Mouse (Mus musculus) frontal cortex, postnatal 25 days (tissue): ENCODE results near the gene Fn3k.

ENCODE experiments used
- DNase-seq, 2 experiments: peaks; one replicate each; pipeline ENCODE4 v3.0.0; 2022; ENCODE audit warnings: low spot score in 2 of 2

The Fn3k gene

GRCm38 (mm10) chr11:121434156-121435155 is at the start of gene Fn3k:
TSS of gene Fn3k (plus strand) at chr11:121434913.
- peak; percentile 88 for DNase-seq

DNA sequence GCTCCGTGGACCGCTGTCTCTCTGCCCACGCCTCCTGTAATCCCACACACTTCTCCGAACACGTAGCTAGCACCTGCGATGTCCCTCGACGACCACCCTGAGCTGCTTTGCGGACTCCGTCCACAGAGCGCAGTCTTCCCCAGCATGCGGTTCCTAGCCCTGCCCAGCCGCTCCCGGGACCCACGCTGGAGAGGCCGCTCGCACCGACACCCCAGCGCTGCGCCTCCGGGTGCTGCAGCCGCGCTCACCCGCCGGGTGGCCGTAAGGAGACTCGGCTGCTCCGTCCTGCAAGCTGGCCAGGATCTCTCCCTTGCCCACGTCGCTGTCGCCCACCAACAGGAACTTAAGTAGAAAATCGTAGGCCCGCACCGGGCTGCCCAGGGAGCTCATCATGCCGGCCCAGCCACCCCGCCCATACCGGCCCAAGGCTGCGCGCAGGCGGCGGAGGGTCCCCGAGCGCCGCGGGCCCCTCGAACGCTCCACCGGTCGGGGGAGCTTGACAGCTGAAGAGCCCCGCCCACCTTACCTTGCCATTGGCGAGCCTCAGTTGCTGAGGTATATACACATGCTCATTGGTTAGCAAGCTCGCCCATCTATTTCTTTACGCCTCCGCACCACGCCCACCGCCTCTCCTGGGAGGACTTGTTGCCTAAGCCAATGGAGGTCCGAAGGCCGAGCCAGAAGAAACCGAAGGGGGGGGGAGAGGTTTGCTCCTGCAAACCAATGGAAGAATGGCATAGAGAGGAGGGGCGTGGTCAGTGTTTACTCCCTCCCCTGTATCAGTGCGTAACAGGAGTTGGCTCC is 46.8 kb upstream of the Fn3k start, which contains the start of gene Rab40b:
Rab40b (minus strand) TSS at position 502 of the 804 bp plus-strand sequence.
- peak; percentile 81 to 89 for DNase-seq

DNA sequence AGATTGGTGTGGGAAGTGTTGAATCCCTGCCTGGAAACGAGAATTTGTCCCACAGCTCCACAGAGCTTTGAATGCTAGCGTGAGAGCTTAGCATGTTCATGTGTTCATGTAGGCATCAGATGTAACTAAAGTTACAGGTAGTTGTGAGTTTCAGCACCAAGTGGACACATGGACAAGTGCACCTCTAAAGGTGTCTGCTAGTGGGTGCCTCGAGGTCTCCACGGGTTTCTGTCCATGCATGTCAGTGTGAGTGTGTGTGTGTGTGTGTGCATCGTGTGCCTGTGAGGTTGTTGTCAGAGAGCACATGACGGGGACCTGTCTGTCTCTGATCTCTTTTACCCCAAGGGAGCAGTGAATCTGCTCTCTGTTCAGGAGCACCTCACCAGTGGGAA is 46.2 kb upstream of the Fn3k start:
- DNase-seq, result no peak

GRCm38 (mm10) chr11:121390793-121391192 is 43.9 kb upstream of the Fn3k start:
- DNase-seq, result no peak

- no peak for DNase-seq
These were observed 42.3 kb upstream of the Fn3k start for GRCm38 (mm10) chr11:121392405-121392804.

GRCm38 (mm10) chr11:121407366-121408155 is 27.2 kb upstream of the Fn3k start:
- DNase-seq, result no peak

DNA sequence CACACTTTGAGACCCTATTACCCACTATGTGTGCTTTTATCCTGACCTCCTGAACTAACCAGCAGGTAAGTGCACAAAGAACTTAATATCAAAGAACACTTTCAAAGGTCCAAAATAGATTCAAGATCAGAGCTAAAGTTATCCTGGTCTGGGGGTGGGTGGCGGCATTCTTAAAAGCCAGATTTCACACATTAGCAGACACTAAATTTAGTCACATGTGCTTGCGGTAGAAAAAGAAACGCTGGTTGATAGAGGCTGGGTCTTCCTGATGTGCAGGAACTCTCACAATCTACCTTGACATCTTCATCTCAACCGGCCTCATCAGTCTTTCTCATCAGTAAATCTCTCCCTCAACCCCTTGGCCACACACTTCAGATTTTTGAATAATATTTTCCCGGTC is 20.0 kb upstream of the Fn3k start:
- DNase-seq, result no peak

- DNase-seq, result no peak
These were observed 19.4 kb upstream of the Fn3k start for GRCm38 (mm10) chr11:121415351-121415750.

DNA sequence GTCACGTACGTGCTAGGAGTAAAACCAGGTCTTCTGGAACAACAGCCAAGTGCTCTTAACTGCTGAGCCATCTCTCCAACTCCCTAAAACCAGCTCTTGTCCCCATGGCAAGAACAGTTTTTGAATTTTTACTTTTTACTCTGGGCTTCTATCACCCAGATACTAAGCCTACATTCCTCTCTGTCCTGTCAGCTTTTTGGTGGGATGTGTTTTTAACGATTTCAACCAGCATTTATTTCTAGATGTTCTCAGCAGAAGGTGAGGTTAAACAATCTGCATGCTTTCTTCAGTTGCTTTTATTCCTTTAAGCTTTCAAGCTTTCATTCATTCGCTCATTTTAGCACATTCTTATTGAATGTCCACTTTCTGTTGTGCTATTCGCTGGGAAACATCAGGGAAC is 16.7 kb upstream of the Fn3k start:
- no peak for DNase-seq

DNA sequence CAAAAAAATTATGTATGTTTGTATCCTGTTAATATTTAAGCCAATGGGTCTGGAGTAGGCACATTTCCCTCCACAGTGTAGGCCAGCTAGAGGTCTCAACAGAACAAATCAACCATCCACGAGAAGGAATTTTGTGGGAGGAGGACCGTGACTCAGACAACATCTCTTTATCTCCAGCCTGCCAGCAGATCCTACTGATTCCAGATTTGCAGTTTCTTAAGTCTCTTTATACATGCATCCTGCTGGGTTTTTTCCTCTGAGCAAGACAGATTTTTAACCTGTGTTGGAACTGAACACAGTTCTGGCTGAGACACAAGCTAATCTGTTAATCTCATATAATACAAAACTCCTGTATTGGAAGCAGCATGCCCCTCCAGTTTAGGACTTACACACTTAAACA is 15.8 kb upstream of the Fn3k start:
- no peak for DNase-seq

DNA sequence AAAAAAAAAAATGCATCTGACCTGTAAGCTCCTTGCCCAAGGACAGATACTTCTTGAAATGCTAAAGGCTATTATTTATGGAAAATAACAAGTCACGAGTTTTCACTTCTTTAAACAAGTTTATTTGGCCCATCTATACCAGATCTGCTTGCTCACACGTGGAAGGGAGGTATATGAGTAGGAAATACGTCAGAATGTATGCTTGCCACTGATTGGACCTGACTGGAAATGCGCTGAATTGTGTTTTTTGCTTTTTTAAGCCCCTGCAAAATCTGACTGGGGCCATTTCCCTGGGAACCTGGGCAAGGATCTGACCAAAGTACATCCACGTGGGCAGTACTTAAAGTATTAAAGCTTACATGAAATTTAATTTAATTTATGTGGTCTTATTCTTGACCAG is 14.3 kb upstream of the Fn3k start:
- DNase-seq, result no peak

- DNase-seq, result peak; percentile 97
These were observed 13.7 kb upstream of the Fn3k start, which contains the start of gene Fn3krp for GRCm38 (mm10) chr11:121420830-121421552. TSS of gene Fn3krp (plus strand) at chr11:121421401.

DNA sequence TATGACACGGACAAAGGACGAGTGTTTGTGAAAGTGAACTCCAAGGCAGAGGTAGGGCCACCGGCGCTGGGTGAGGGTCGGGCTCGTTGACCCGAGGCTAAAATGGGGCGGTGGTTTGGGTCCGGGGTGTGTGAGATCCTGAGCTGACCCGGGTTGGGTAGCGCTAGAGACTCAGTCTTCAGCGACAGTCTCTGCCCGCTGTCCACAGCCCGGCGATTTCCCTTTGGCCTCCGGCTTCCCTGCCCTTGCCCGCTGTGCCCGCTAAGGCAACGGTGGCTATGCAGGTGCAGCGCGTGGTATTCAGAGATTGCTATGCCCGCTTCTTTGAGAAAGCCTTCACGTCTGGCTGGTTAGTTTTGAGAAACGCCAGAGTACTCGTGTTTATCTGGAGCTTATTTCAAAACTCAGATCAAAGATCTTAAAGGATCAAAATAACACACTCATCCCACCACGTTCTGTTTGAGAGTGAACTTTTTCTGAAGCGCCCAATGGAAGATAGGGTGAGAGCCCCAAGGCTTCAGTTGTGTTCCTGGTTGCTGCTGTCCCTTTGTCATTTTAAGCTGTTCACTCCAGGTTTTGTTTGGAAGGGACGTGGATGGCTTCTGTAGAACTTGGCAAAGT is 13.1 kb upstream of the Fn3k start:
- DNase-seq, result no peak

- no peak for DNase-seq
These were observed 1.3 kb upstream of the Fn3k start for GRCm38 (mm10) chr11:121433397-121433796.

GRCm38 (mm10) chr11:121437236-121437635 is 2.5 kb downstream of the Fn3k start:
- no peak for DNase-seq

GRCm38 (mm10) chr11:121439686-121440292 is 5.1 kb downstream of the Fn3k start:
- DNase-seq, result no peak

GRCm38 (mm10) chr11:121441653-121442052 is 6.9 kb downstream of the Fn3k start:
- DNase-seq, result no peak

GRCm38 (mm10) chr11:121442076-121442475 is 7.4 kb downstream of the Fn3k start:
- no peak for DNase-seq

GRCm38 (mm10) chr11:121451216-121451726 is 16.6 kb downstream of the Fn3k start:
- DNase-seq, result no peak
